Mouse (Mus musculus) lung, postnatal 0 days (tissue): ENCODE measurements around the gene Ccdc88b. TPM values are rescaled to one million over a fixed set of nuclear protein-coding genes. Genes with fewer than 3 reads are reported as not detected.

ENCODE experiments used
- ATAC-seq: fragments of 200-750 bp; cut with Nextera tagmentation; 2 replicates; pipeline ENCODE4 v1.8.0; 2017; ENCODE audit warnings: moderate library complexity
- DNase-seq: peaks from one replicate; pipeline ENCODE4 v3.0.0-alpha.2; 2016; ENCODE audit warnings: low spot score
- H3K27ac ChIP-seq: fragments of 300-500 bp; sonication (generic); 2 replicates; pipeline ENCODE4 v1.5.1; 2014; ENCODE audit warnings: antibody characterized with exemption, mild to moderate bottlenecking, low read length, mixed read lengths
- H3K27me3 ChIP-seq: fragments of 300-500 bp; sonication (generic); replicated peaks from 2 replicates; pipeline ENCODE4 v1.6.1; 2014; ENCODE audit warnings: low read length, mixed read lengths; ENCODE audit not compliant: insufficient read depth
- H3K36me3 ChIP-seq: fragments of 300-500 bp; sonication (generic); 2 replicates; pipeline ENCODE4 v1.6.1; 2014; ENCODE audit warnings: low read length, mixed read lengths; ENCODE audit not compliant: insufficient read depth
- H3K4me1 ChIP-seq: fragments of 300-500 bp; sonication (generic); 2 replicates; pipeline ENCODE4 v1.6.1; 2014; ENCODE audit warnings: antibody characterized with exemption, low read depth, low read length, mixed read lengths; ENCODE audit not compliant: insufficient read depth
- H3K4me2 ChIP-seq: fragments of 300-500 bp; sonication (generic); replicated peaks from 2 replicates; pipeline ENCODE4 v1.6.1; 2014; ENCODE audit warnings: low read depth, mild to moderate bottlenecking, low read length, moderate library complexity, mixed read lengths
- H3K4me3 ChIP-seq: fragments of 300-500 bp; sonication (generic); 2 replicates; pipeline ENCODE4 v1.5.1; 2014; ENCODE audit warnings: low read depth, low read length
- H3K9ac ChIP-seq: fragments of 300-500 bp; sonication (generic); replicated peaks from 2 replicates; pipeline ENCODE4 v1.6.1; 2014; ENCODE audit warnings: low read depth, mild to moderate bottlenecking
- H3K9me3 ChIP-seq: fragments of 300-500 bp; sonication (generic); 2 replicates; pipeline ENCODE4 v1.6.1; 2016; ENCODE audit warnings: low read length, mixed read lengths
- CTCF ChIP-seq: IDR thresholded peaks from 2 replicates; pipeline ENCODE4 v1.5.1; 2016; ENCODE audit warnings: antibody characterized with exemption, mild to moderate bottlenecking
- EP300 ChIP-seq: IDR thresholded peaks from 2 replicates; pipeline ENCODE4 v1.6.1; 2016; ENCODE audit warnings: antibody characterized with exemption, mild to moderate bottlenecking, control low read depth
- WGBS: fragments of 180-500 bp; shearing (Covaris S2); extraction: QIAGEN DNeasy Blood & Tissue Kit; methylation state at CpG from one replicate; pipeline ENCODE4 v1.1.7; 2014; 5-methylcytosine and 5-hydroxymethylcytosine counted together
- polyA plus RNA-seq: library from polyadenylated mRNA; unstranded; fragments of >200 nt; fragmentation: Nextera tagmentation; extraction: Ambion mirVana; gene quantifications from 2 replicates; pipeline ENCODE4 v1.2.1, GENCODE M21; 2015

Ccdc88b gene
- polyA plus RNA-seq, 1 experiment from 2014 or later: 6.3 TPM

DNA sequence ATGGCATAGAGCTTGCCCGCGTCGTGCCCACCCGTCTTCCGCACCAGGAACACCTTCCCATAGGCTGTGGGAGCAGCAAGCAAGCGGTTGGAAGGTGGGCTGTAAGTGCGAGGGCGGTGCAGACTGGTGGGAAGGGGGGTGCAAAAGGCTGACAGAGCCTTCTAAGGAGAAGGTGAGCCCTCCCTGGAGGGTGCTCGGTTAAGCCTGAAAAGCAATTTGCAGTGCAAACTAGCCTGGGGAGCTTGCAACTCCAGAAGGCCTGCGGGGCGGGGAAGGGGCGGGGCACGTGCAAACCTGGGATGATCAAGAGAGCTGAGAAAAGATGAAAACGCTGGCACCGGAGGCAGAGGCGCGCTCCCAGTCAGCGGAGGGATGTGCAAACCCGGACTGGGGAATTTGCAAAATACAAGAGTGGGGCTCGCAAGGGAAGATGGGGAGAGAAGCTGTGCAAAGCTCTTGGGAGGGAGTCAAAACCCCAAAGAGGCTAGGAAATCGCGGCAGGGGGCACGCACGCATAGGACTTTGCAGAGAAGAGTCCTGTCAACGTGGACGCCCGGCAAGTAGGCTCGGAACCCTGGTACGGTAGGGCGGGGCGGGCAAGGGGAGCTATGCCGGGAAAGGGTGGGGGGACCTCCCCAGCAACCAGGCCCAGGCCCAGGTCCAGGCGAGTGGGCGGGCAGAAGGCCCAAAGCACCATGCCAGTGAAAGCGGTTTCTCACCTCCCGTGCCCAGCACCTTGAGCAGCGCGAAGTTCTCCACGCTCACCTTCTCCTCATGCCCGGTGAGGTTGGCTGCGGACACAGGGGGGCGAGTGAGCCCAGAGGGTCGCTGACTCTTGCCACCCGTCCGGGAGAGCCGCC, 18.2 kb downstream of the Ccdc88b start:
- Histone ChIP-seq H3K9ac (peak overlapping the region; percentile 74), H3K4me2 (peak overlapping the region; percentile 91), H3K4me1 (peaks cover 7% of the 10 kb centered on the region; the same call in 1 of the 2 replicates), H3K9me3 (no peaks in the 10 kb centered on the region), H3K4me3 (peak overlapping the region; percentile 81), H3K27ac (peak overlapping the region; percentile 78), H3K27me3 (no peaks in the 10 kb centered on the region), H3K36me3 (peaks cover 5% of the 10 kb centered on the region; the same call in 1 of the 2 replicates)
- DNase-seq: peak; percentile 19
- WGBS: 4% methylated on average over 37 of the region's 46 CpGs
- ATAC-seq: peak; percentile 14
- TF ChIP-seq EP300 (no peak), CTCF (no peak)

DNA sequence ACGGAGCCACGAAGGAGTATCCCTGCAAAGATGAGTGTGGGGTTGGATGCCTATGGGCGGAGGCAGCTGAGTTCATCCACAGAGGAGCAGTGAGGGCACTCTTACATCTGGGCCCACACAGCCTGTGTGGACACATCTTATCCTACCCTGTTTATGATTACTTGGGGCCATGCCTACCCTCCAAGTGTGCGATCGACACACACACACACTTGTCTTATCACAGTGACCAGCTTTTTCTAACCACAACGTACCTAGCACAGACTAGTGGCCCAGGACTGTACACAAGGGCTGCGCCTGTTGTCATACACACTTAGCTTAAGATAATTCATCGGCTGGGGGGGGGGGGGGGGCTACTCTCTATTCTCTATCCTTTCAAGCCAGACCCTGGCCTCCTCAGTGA, 25.6 kb downstream of the Ccdc88b start:
- TF ChIP-seq CTCF: no peak
- no peak for TF ChIP-seq EP300
- Histone ChIP-seq H3K9me3 (no peaks in the 10 kb centered on the region), H3K4me3 (no peak overlapping the region), H3K4me2 (no peak overlapping the region), H3K27ac (no peak overlapping the region), H3K27me3 (no peaks in the 10 kb centered on the region), H3K9ac (no peak overlapping the region), H3K4me1 (no peaks in the 10 kb centered on the region), H3K36me3 (peaks cover 31% of the 10 kb centered on the region)
- ATAC-seq (no peak), DNase-seq (no peak)
- WGBS: 86% methylated on average over 7 of the region's 8 CpGs

DNA sequence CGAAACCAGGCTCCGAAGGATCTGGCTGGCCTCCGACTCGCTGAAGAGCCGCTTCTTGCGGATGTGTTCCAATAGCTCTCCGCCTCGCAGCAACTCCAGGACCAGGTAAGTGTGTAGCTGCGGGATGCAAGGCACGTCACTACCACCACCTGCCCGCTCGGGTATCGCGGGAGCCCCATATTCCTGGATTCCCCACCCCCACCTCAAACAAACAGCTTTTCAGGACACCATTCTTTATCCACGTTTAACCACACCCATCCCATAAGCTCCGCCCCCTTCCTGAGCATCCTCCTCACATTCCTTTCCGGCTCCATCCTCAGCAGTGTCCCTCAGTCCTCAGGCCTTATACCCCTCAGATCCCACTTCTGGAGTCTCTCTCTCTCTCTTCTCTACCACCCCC, 26.7 kb downstream of the Ccdc88b start:
- no peak overlapping the region for H3K4me3 ChIP-seq
- no peaks in the 10 kb centered on the region for H3K27me3 ChIP-seq
- TF ChIP-seq EP300 (no peak), CTCF (no peak)
- DNase-seq: no peak
- H3K27ac ChIP-seq: no peak overlapping the region
- ATAC-seq: no peak
- H3K9me3 ChIP-seq: no peaks in the 10 kb centered on the region
- peaks cover 27% of the 10 kb centered on the region for H3K36me3 ChIP-seq
- H3K9ac ChIP-seq: no peak overlapping the region
- 42% methylated on average over 17 of the region's 17 CpGs for WGBS
- H3K4me1 ChIP-seq: no peaks in the 10 kb centered on the region
- H3K4me2 ChIP-seq: no peak overlapping the region

DNA sequence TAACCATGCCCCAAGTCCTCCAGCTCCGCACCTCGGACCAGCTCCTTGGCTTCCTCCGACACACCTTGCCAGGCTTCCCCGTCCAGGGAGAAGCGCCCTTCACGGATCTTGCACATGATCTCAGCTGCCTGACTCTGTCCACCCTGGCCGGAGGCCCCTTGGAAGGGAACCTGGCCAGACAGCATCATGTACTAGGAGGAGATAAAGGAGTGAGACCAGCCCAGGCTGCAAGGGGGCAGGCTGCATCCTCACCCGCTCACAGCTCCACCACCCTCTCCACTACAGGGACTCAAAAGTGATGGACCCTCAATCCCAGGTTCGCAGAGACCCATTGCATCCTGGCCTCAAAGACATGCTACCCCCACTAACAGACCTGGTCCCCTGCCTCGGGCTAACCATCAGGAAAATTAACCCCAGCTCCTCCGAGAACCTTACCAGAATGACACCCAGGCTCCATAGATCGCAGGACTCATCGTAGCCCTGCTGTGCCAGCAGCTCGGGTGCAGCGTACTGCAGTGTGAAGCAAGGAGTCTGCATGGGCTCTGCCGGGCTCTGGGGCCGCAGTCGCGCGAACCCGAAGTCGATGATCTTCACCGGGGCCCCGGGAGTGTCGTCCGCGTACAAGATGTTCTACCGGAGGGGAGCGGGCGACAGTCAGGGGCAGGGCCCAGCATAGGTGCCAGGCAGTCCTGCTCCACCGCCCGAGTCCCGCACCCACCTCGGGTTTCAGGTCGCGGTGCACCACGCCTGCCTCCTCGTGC, 27.3 kb downstream of the Ccdc88b start:
- H3K9me3 ChIP-seq: no peaks in the 10 kb centered on the region
- H3K4me2 ChIP-seq: peak overlapping the region; percentile 38
- no peaks in the 10 kb centered on the region for H3K27me3 ChIP-seq
- H3K4me1 ChIP-seq: no peaks in the 10 kb centered on the region
- WGBS: 47% methylated on average over 38 of the region's 38 CpGs
- ATAC-seq (no peak), DNase-seq (no peak)
- TF ChIP-seq CTCF (no peak), EP300 (no peak)
- H3K27ac ChIP-seq: no peak overlapping the region
- no peak overlapping the region for H3K9ac ChIP-seq
- peaks cover 27% of the 10 kb centered on the region for H3K36me3 ChIP-seq
- no peak overlapping the region for H3K4me3 ChIP-seq

DNA sequence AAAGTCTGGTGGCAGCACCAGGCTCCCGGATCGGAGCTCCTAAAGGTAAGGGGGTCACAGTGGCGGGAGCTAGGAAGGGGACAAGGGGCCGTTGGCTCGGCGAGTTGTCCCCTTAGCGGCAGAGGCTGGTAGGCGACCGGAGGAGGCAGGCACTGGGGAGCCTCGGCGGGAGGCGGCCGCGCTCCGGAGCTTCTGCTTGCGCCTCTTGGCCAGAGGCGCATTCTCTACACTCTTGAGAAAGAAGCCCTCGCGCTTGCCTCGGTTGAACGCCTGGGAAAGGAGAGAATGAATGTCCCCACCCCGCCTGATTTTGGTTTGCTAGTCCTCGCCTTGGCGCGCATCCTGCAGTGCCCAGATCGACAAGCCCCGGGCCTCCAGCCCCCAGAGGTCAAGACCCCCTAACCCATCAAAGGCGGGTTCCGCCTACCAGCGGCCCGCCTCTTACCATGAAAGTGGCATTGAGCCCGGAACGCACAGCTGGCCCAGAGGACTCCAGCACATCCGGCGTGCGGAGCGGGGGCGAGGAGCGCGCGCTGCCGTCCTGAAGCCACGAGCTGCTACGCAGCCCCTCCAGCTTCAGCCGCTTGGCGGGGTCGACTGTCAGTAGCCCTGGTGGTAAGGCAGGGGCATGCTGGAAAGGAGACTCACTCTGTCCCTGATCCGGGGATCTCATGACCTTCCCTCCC, 28.0 kb downstream of the Ccdc88b start:
- H3K9me3 ChIP-seq: no peaks in the 10 kb centered on the region
- H3K9ac ChIP-seq: no peak overlapping the region
- 30% methylated on average over 45 of the region's 48 CpGs for WGBS
- peak overlapping the region; percentile 38 for H3K4me2 ChIP-seq
- no peaks in the 10 kb centered on the region for H3K4me1 ChIP-seq
- DNase-seq (peak; percentile 33), ATAC-seq (peak; percentile 40)
- H3K4me3 ChIP-seq: peak overlapping the region; percentile 5; the same call in 1 of the 2 replicates
- H3K27ac ChIP-seq: no peak overlapping the region
- H3K36me3 ChIP-seq: peaks cover 27% of the 10 kb centered on the region
- TF ChIP-seq EP300 (no peak), CTCF (no peak)
- H3K27me3 ChIP-seq: no peaks in the 10 kb centered on the region

DNA sequence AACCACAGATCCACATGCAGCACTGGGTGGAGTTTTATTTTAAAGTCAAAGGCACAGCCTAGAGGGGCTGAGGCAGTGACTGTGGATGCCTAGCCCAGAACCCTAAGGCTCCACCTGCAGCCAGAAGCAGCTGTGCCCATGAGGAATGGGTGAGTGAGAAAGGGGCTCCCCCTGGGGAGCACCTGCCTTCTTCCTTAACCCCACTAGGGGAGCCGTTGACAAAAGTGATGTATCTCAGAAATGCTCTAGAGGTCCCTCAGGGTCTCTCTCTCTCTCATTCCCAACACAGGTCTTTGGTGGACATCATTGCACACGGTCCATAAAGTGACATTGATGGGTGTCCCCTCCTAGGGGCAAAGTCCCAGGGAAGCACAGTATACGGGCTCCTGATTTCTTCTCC, 28.9 kb downstream of the Ccdc88b start:
- Histone ChIP-seq H3K27me3 (no peaks in the 10 kb centered on the region), H3K36me3 (peaks cover 19% of the 10 kb centered on the region)

More for the DNA sequence above, 28.9 kb downstream of the Ccdc88b start:
- Histone ChIP-seq H3K27ac (no peak overlapping the region), H3K9me3 (no peaks in the 10 kb centered on the region), H3K4me2 (no peak overlapping the region), H3K4me1 (no peaks in the 10 kb centered on the region), H3K9ac (no peak overlapping the region), H3K4me3 (no peak overlapping the region)
- 40% methylated on average over 3 of the region's 3 CpGs for WGBS
- no peak for DNase-seq
- TF ChIP-seq EP300 (no peak), CTCF (peak; percentile 27)
- no peak for ATAC-seq
